Mouse (Mus musculus) midbrain, embryonic 12.5 days (tissue): ENCODE results near the gene Comp. TPM values are rescaled to one million over a fixed set of nuclear protein-coding genes. Genes with fewer than 3 reads are reported as not detected.

ENCODE experiments used
- ATAC-seq: fragments of 200-750 bp; cut with Nextera tagmentation; 2 replicates; pipeline ENCODE4 v1.8.0; 2017; ENCODE audit warnings: low read depth, moderate TSS enrichment, moderate library complexity; ENCODE audit not compliant: low FRiP score
- H3K27ac ChIP-seq: fragments of 300-500 bp; sonication (generic); replicated peaks from 2 replicates; pipeline ENCODE4 v1.5.1; 2016; ENCODE audit warnings: mild to moderate bottlenecking
- H3K27me3 ChIP-seq: fragments of 300-500 bp; sonication (generic); 2 replicates; pipeline ENCODE4 v1.6.1; 2016; ENCODE audit warnings: mild to moderate bottlenecking
- H3K36me3 ChIP-seq: fragments of 300-500 bp; sonication (generic); 2 replicates; pipeline ENCODE4 v1.6.1; 2016
- H3K4me1 ChIP-seq: fragments of 300-500 bp; sonication (generic); 2 replicates; pipeline ENCODE4 v1.6.1; 2016
- H3K4me2 ChIP-seq: fragments of 300-500 bp; sonication (generic); replicated peaks from 2 replicates; pipeline ENCODE4 v1.6.1; 2016; ENCODE audit warnings: mild to moderate bottlenecking, moderate library complexity
- H3K4me3 ChIP-seq: fragments of 300-500 bp; sonication (generic); 2 replicates; pipeline ENCODE4 v1.5.1; 2016; ENCODE audit warnings: mild to moderate bottlenecking
- H3K9ac ChIP-seq: fragments of 300-500 bp; sonication (generic); replicated peaks from 2 replicates; pipeline ENCODE4 v1.6.1; 2016; ENCODE audit warnings: mild to moderate bottlenecking, moderate library complexity
- H3K9me3 ChIP-seq: fragments of 300-500 bp; sonication (generic); 2 replicates; pipeline ENCODE4 v1.6.1; 2016; ENCODE audit warnings: mild to moderate bottlenecking
- whole genome bisulfite sequencing: fragments of 180-500 bp; shearing (Covaris S2); methylation state at CpG from one replicate; pipeline ENCODE4 v1.1.7; 2016; 5-methylcytosine and 5-hydroxymethylcytosine counted together
- polyA plus RNA-seq: library from polyadenylated mRNA; unstranded; fragments of >200 nt; fragmentation: Nextera tagmentation; extraction: Ambion mirVana; gene quantifications from 2 replicates; pipeline ENCODE4 v1.2.1, GENCODE M21; 2016

Gene Comp
- polyA plus RNA-seq, 1 experiment from 2014 or later = 0.23 TPM

GRCm38 (mm10) chr8:70354004-70354403, 19.4 kb upstream of the Comp start:
- Histone ChIP-seq H3K27me3 (0 out of 2 replicates have a peak, but pooled peaks cover 6% of the 10 kb centered on the region), H3K36me3 (0 out of 2 replicates have a peak, but pooled peaks cover 5% of the 10 kb centered on the region), H3K27ac (peak overlapping the region; percentile 84), H3K4me2 (peak overlapping the region; percentile 99), H3K9me3 (no peaks in the 10 kb centered on the region), H3K4me3 (peak overlapping the region; percentile 97), H3K4me1 (peaks cover 38% of the 10 kb centered on the region), H3K9ac (peak overlapping the region; percentile 65)
- 61% methylated on average over 4 of the region's 4 CpGs for WGBS
- no peak for ATAC-seq

DNA sequence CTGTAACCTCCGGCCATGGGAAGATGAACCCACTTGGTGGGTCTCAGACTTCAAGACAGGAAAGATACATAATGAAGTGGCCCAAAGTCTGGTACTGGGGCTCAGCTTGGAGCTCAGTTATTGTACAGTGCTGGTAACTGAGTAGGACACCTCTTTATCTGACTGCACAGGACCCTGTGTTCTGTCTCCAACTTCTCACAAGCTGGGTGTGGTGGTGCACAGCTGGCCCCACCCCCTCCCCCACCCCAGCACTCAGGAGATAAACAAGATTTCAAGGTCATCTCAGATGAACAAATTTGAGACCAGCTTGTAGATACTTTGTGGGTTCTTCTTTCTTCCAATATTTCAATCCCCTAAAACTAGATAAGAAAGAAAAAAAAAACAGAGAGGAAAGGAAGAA, 17.2 kb upstream of the Comp start:
- Histone ChIP-seq H3K4me2 (no peak overlapping the region), H3K4me1 (peaks cover 19% of the 10 kb centered on the region), H3K27ac (no peak overlapping the region), H3K36me3 (no peaks in the 10 kb centered on the region), H3K27me3 (peaks cover 6% of the 10 kb centered on the region; the same call in 1 of the 2 replicates), H3K9me3 (no peaks in the 10 kb centered on the region), H3K4me3 (no peak overlapping the region), H3K9ac (no peak overlapping the region)
- WGBS = 84% methylated on average over 1 of the region's 1 CpGs
- no peak for ATAC-seq

DNA sequence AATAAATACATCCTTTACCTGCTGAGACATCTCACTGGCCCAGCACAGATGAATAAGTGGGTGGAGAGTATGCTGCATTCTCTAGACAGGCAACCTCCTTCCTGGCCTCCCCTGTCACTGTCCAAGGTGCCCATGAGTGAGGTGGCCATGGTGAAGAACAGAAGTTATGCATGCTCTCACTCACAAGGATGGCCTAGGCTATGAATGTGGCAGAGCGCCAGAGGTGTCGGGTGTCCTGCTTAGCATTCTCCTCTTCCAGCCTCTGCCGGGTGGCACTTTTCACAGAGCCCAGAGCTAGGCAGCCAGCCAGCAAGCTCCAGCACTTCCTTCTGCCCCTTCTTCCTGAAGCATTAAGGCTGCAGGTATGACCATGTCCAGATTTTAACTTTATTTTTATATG, 13.9 kb upstream of the Comp start:
- Histone ChIP-seq H3K4me3 (no peak overlapping the region), H3K27me3 (peaks cover 6% of the 10 kb centered on the region), H3K36me3 (no peaks in the 10 kb centered on the region), H3K27ac (no peak overlapping the region), H3K9ac (no peak overlapping the region), H3K4me2 (no peak overlapping the region), H3K4me1 (no peaks in the 10 kb centered on the region), H3K9me3 (no peaks in the 10 kb centered on the region)
- 67% methylated on average over 3 of the region's 3 CpGs for WGBS
- no peak for ATAC-seq

DNA sequence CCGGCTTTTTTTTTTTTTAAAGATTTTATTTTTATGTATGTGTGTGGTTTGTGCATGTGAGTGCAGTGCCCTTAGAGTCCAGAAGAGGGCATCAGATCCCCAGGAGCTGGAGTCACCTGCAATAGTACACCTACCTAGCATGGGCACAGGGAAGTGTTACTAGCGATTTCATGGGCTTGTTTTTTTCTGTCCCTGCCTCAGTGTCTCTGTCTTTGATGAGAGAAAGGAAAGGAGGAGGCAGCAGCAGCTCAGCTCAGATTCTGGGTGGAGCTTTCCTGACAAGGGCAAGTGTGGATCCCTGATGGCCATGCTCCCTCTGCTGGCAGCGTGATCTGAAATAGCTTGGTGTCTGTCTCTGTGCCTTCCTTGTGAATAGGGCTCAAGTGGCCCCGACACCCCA, 12.6 kb upstream of the Comp start:
- Histone ChIP-seq H3K27me3 (peaks cover 6% of the 10 kb centered on the region), H3K27ac (no peak overlapping the region), H3K36me3 (no peaks in the 10 kb centered on the region), H3K4me1 (no peaks in the 10 kb centered on the region), H3K4me2 (no peak overlapping the region), H3K9me3 (no peaks in the 10 kb centered on the region), H3K4me3 (no peak overlapping the region), H3K9ac (no peak overlapping the region)
- WGBS = 50% methylated on average over 4 of the region's 4 CpGs
- ATAC-seq = no peak

DNA sequence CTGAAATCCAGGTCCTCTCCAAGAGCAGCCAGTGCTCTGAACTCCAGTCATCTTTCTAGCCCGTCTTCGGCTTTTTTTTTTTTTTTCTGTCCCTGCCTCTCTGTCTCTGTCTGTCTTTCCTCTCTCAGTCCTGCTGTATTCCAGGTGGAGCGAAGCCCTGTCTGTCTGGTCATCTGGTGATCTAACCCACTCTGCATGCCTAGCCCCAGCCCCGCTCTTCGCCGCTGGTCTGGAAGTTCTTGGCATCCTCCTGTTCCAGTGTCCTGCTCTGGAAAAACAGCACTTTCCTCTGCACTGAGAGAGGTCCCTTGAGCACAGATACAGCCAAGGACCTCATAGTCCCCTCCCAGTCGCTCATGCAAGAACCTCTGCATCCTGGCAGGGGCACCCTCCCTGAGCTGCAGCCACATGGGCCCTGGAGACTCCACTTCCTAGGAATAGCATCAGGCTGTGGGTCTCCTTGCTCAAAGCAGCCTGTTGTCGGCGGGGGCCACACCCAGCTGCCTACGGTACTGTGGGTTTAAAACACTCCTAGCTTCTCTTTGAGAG, 11.8 kb upstream of the Comp start:
- Histone ChIP-seq H3K4me3 (no peak overlapping the region), H3K9ac (no peak overlapping the region), H3K27me3 (peaks cover 11% of the 10 kb centered on the region), H3K36me3 (no peaks in the 10 kb centered on the region), H3K4me2 (no peak overlapping the region), H3K27ac (no peak overlapping the region), H3K4me1 (no peaks in the 10 kb centered on the region), H3K9me3 (no peaks in the 10 kb centered on the region)
- ATAC-seq = no peak
- WGBS = 74% methylated on average over 10 of the region's 10 CpGs

DNA sequence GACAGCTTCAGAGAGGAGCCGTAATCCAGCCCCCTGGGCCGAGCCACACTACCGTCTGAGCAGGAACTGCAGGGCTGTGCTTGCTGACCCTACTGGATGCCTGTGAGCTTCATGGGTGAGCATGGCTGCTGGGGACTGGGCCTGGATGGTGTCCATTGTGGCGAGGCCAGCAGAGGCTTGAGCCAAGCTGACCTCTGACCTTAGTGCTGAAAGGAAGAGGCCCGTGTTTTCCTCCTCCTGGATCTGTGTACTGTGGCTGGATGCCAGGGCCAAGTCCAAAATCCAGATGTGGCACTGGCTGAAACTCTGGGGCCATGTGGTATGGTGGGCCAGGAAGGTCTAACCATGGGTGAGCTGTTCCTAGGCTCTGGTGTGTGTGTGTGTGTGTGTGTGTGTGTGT, 9.3 kb upstream of the Comp start:
- peaks cover 15% of the 10 kb centered on the region for H3K27me3 ChIP-seq
- H3K4me2 ChIP-seq = no peak overlapping the region
- H3K9me3 ChIP-seq = no peaks in the 10 kb centered on the region
- no peak overlapping the region for H3K9ac ChIP-seq
- no peaks in the 10 kb centered on the region for H3K4me1 ChIP-seq
- 31% methylated on average over 5 of the region's 5 CpGs for WGBS
- H3K27ac ChIP-seq = no peak overlapping the region
- H3K4me3 ChIP-seq = no peak overlapping the region
- no peaks in the 10 kb centered on the region for H3K36me3 ChIP-seq
- no peak for ATAC-seq

DNA sequence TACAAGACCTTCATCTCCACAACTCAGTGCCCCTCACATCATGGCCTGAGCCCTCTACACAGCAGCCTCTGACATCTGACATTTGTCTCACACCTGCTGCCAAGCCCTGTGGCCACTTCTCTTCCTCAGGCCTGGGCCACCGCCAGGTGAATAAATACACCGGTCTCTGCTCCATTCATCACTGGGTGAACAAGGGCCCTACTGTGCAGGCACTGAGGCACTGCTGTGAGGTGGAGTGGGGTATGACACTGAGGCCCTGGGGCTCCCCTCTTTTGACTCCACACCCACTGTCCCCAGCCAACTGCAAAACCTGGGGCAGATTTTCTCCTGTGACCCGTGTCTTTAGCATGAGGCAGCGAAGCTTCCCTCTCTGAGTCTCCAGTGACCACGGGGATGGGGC, 6.8 kb upstream of the Comp start:
- Histone ChIP-seq H3K4me3 (no peak overlapping the region), H3K9me3 (no peaks in the 10 kb centered on the region), H3K27me3 (peaks cover 26% of the 10 kb centered on the region), H3K36me3 (no peaks in the 10 kb centered on the region), H3K9ac (no peak overlapping the region), H3K27ac (no peak overlapping the region), H3K4me1 (no peaks in the 10 kb centered on the region), H3K4me2 (no peak overlapping the region)
- ATAC-seq = no peak
- WGBS = 71% methylated on average over 5 of the region's 5 CpGs

GRCm38 (mm10) chr8:70370476-70370875, 2.9 kb upstream of the Comp start:
- Histone ChIP-seq H3K4me1 (peaks cover 17% of the 10 kb centered on the region), H3K4me3 (no peak overlapping the region), H3K4me2 (no peak overlapping the region), H3K36me3 (no peaks in the 10 kb centered on the region), H3K9ac (no peak overlapping the region), H3K27ac (no peak overlapping the region), H3K27me3 (peaks cover 65% of the 10 kb centered on the region), H3K9me3 (no peaks in the 10 kb centered on the region)
- no peak for ATAC-seq
- WGBS = 77% methylated on average over 7 of the region's 7 CpGs

DNA sequence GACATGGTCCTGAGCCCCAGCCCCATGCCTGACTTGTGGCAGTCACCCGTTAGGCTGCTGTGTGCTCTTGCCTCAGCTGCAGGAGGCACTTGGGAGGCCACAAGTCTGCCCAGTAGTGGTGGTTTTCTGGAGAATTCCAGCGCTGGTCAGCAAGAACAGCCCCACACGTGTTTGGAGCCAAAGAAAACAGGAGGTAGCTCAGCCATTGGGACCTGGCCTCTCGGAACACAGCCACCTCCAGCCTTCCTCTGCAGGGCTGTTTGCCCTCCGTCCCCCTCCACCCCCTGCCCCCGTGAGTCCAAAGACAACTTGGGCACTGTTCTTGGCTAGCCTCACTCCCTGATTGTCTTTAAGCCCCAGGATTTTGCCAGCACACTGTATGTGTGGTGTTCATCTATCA, 1.4 kb upstream of the Comp start:
- Histone ChIP-seq H3K36me3 (no peaks in the 10 kb centered on the region), H3K4me1 (peaks cover 17% of the 10 kb centered on the region), H3K4me3 (no peak overlapping the region), H3K27ac (no peak overlapping the region), H3K4me2 (no peak overlapping the region), H3K9ac (no peak overlapping the region), H3K27me3 (peaks cover 71% of the 10 kb centered on the region), H3K9me3 (no peaks in the 10 kb centered on the region)
- no peak for ATAC-seq
- 38% methylated on average over 6 of the region's 6 CpGs for WGBS

DNA sequence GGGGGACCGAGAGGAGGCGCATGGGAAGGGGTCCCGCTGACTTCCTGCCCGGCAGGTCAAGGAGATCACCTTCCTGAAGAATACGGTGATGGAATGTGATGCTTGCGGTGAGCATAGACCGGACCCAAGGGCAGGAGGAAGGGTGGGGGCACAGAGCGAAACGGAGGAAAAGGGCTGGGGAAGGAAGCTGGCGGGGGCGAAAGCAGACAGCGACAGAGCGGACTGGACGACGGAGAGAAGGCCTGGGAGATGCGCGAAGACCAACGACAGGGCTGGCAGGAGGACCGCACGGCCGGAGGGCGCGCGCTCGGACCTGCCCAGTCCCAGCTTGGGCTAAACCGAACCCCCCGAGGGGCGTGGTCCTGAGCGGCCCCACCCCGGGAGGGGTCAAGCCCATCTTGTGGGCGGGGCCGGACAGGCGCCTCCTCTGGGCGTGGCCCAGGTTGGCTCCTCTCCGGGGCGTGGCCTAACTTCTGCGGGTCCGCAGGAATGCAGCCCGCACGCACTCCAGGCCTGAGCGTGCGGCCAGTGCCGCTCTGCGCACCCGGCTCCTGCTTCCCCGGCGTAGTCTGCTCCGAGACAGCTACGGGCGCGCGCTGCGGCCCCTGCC, 1.1 kb downstream of the Comp start:
- H3K9me3 ChIP-seq = no peaks in the 10 kb centered on the region
- peak overlapping the region; percentile 33 for H3K4me3 ChIP-seq
- H3K27me3 ChIP-seq = peaks cover 90% of the 10 kb centered on the region
- WGBS = 2% methylated on average over 52 of the region's 53 CpGs
- peaks cover 17% of the 10 kb centered on the region for H3K4me1 ChIP-seq
- peak overlapping the region; percentile 51 for H3K4me2 ChIP-seq
- H3K27ac ChIP-seq = no peak overlapping the region
- ATAC-seq = peak; percentile 58
- no peaks in the 10 kb centered on the region for H3K36me3 ChIP-seq
- H3K9ac ChIP-seq = no peak overlapping the region; the same call in 1 of the 2 replicates

- Histone ChIP-seq H3K27me3 (peaks cover 98% of the 10 kb centered on the region), H3K27ac (no peak overlapping the region), H3K9ac (no peak overlapping the region), H3K4me2 (no peak overlapping the region), H3K4me1 (peaks cover 17% of the 10 kb centered on the region), H3K9me3 (no peaks in the 10 kb centered on the region), H3K36me3 (no peaks in the 10 kb centered on the region), H3K4me3 (peak overlapping the region; percentile 33)
- WGBS = 6% methylated on average over 35 of the region's 35 CpGs
- no peak for ATAC-seq
Observed at GRCm38 (mm10) chr8:70375212-70375859, 2.0 kb downstream of the Comp start.

GRCm38 (mm10) chr8:70376275-70376741, 3.0 kb downstream of the Comp start:
- Histone ChIP-seq H3K9ac (no peak overlapping the region), H3K27me3 (peaks cover 97% of the 10 kb centered on the region), H3K9me3 (no peaks in the 10 kb centered on the region), H3K4me3 (peak overlapping the region; percentile 4; the same call in 1 of the 2 replicates), H3K36me3 (no peaks in the 10 kb centered on the region), H3K27ac (no peak overlapping the region), H3K4me1 (peaks cover 17% of the 10 kb centered on the region), H3K4me2 (no peak overlapping the region)
- 8% methylated on average over 37 of the region's 37 CpGs for WGBS
- no peak for ATAC-seq
